ENCODE assay signal across 14 mouse cellular contexts in the genomic region with DNA sequence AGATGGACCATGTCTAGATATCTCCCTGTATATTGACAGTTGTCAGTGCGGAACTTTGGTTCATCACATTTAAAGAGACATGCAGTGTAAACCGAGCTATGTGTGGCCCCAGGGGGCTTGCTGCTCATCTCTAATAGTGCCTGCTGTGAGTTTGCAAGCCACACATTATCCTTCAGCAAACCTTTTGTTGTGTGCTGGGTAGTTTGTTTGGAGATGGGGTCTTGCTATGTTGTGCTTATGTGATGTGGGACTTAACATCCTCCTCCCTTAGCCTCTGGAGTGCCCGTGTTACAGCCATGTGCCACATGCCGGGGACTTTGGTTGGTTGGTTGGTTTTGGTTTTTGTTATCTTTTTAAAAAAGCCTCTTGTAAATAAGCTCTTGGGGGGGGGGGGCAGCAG. TPM values are rescaled to one million over a fixed set of nuclear protein-coding genes. Genes with fewer than 3 reads are reported as not detected.
A peak's percentile ranks its signal among the peaks of the same experiment; 100 is the strongest.
DNase-seq lines count a peak whose midpoint lies in the region; ATAC-seq and TF ChIP-seq lines count a peak whose summit lies in the region.
"Had no signal": no experiment of that assay in that cellular context is flagged by ENCODE, and none has a peak within 500 bp of the region (broad histone marks: within the 10 kb centered on the region; RNA-seq: fewer than 3 reads in every experiment).

No protein-coding gene starts in this region.

- H3K27ac ChIP-seq in heart, embryonic 14.5 days (replicated peaks in 1 of 2; ENCODE audit: control insufficient read depth in 1 of 2, insufficient read depth in 1 of 2, low read depth in 2 of 2, low read length in 2 of 2), result peak overlapping the region in 1 of 2 experiments; percentile 32; a peak in 1 of 4 replicates
- H3K27ac ChIP-seq in heart, adult 2 months, result no peak overlapping the region; the same call in 1 of the 2 replicates
- peak overlapping the region; percentile 61 for H3K27ac ChIP-seq in bone marrow macrophage, adult 2 months (ENCODE audit: insufficient read depth, low read depth, low read length)
- peak overlapping the region; percentile 73 for H3K27ac ChIP-seq in macrophage
- H3K27ac ChIP-seq: hindbrain, embryonic 15.5 days; left cerebral cortex, adult 2 months; limb, embryonic 13.5 days had no signal

- no peak overlapping the region for H3K4me3 ChIP-seq in heart, embryonic 14.5 days (ENCODE audit: control insufficient read depth in 1 of 2, insufficient read depth in 1 of 2, low read depth in 1 of 2, low read length in 2 of 2)
- no peak overlapping the region for H3K4me3 ChIP-seq in heart, adult 2 months
- peak overlapping the region; percentile 78 for H3K4me3 ChIP-seq in megakaryocyte, embryonic 14.5 days (replicated peaks)
- H3K4me3 ChIP-seq in bone marrow macrophage, adult 2 months (ENCODE audit: insufficient read depth, low read length), result peak overlapping the region; percentile 35
- no peak overlapping the region for H3K4me3 ChIP-seq in macrophage (ENCODE audit: inconsistent target)
- H3K4me3 ChIP-seq: hindbrain, embryonic 15.5 days; left cerebral cortex, adult 2 months; limb, embryonic 13.5 days had no signal

- no peaks in the 10 kb centered on the region for H3K9me3 ChIP-seq in heart, embryonic 14.5 days (ENCODE audit: control insufficient read depth, low read length)
- H3K9me3 ChIP-seq in megakaryocyte, embryonic 14.5 days, result no peaks in the 10 kb centered on the region
- H3K9me3 ChIP-seq: hindbrain, embryonic 15.5 days; limb, embryonic 13.5 days had no signal

- ATAC-seq in heart, embryonic 14.5 days (ENCODE audit: insufficient number of reproducible peaks, insufficient read depth, low FRiP score, low read depth), result no peak
- ATAC-seq in megakaryocyte, adult 5-6 weeks (ENCODE audit: poor library complexity, severe bottlenecking), result no peak

- no peaks in the 10 kb centered on the region for H3K27me3 ChIP-seq in heart, embryonic 14.5 days (ENCODE audit: control insufficient read depth, insufficient read depth, low read length)
- no peaks in the 10 kb centered on the region for H3K27me3 ChIP-seq in heart, adult 2 months (ENCODE audit: control insufficient read depth, insufficient read depth, low read length)
- no peaks in the 10 kb centered on the region for H3K27me3 ChIP-seq in megakaryocyte, embryonic 14.5 days (replicated peaks)
- H3K27me3 ChIP-seq: hindbrain, embryonic 15.5 days; limb, embryonic 13.5 days had no signal

- no peak for DNase-seq in heart, adult 2 months
- no peak for DNase-seq in cerebellum, adult 9-11 months
- DNase-seq in adrenal gland, adult (ENCODE audit: inconsistent age in 2 of 2, low spot score in 1 of 2), result no peak
- DNase-seq: cerebellum, adult 2 months; embryo, embryonic 11 days; thymus, postnatal 14 days had no signal

- WGBS in heart, embryonic 14.5 days, result 54% methylated on average over 4 of the region's 4 CpGs
- 67% methylated on average over 4 of the region's 4 CpGs for WGBS in heart, adult 2 months
- 66% methylated on average over 4 of the region's 4 CpGs for WGBS in macrophage (ENCODE audit: missing documents)

- TF ChIP-seq EP300 in heart, adult 2 months (IDR thresholded peaks at IDR 0.05; ENCODE audit: insufficient read depth, low read depth, low read length), result no peak

- no peak for TF ChIP-seq CTCF in heart, adult 2 months (IDR thresholded peaks at IDR 0.05)
- TF ChIP-seq CTCF in bone marrow macrophage, adult 2 months (IDR thresholded peaks at IDR 0.05; ENCODE audit: low read depth, low read length), result no peak

- peaks cover 8% of the 10 kb centered on the region for H3K36me3 ChIP-seq in heart, embryonic 14.5 days (ENCODE audit: control insufficient read depth, insufficient read depth, low read length)
- no peaks in the 10 kb centered on the region for H3K36me3 ChIP-seq in heart, adult 2 months (ENCODE audit: control insufficient read depth, insufficient read depth, low read length)
- peaks cover 18% of the 10 kb centered on the region for H3K36me3 ChIP-seq in megakaryocyte, embryonic 14.5 days (replicated peaks; ENCODE audit: low read length)
- H3K36me3 ChIP-seq in macrophage (ENCODE audit: inconsistent target), result no peaks in the 10 kb centered on the region

- peaks cover 16 to 42% of the 10 kb centered on the region in 2 experiments for H3K4me1 ChIP-seq in heart, embryonic 14.5 days (ENCODE audit: control insufficient read depth in 2 of 2, insufficient read depth in 2 of 2, low read length in 2 of 2)
- peaks cover 15% of the 10 kb centered on the region for H3K4me1 ChIP-seq in heart, adult 2 months (ENCODE audit: control insufficient read depth, insufficient read depth, low read length)
- H3K4me1 ChIP-seq in megakaryocyte, embryonic 14.5 days, result peaks cover 67% of the 10 kb centered on the region
- peaks cover 42% of the 10 kb centered on the region for H3K4me1 ChIP-seq in bone marrow macrophage, adult 2 months (ENCODE audit: control insufficient read depth, insufficient read depth, low read length)

- no peaks in the 10 kb centered on the region; the same call in 1 of the 2 replicates for H3K79me2 ChIP-seq in heart, adult 2 months (replicated peaks; ENCODE audit: control insufficient read depth, insufficient read depth, low read length)
- H3K79me2 ChIP-seq in macrophage (ENCODE audit: inconsistent target), result peaks cover 90% of the 10 kb centered on the region

- H3K4me2 ChIP-seq in heart, embryonic 14.5 days (ENCODE audit: low read length), result peak overlapping the region; percentile 48
- H3K4me2 ChIP-seq: hindbrain, embryonic 15.5 days had no signal

- no peak for TF ChIP-seq POLR2A in heart, adult 2 months (IDR thresholded peaks at IDR 0.05; ENCODE audit: insufficient read depth, low read depth, low read length)
- TF ChIP-seq POLR2A in bone marrow macrophage, adult 2 months (IDR thresholded peaks at IDR 0.05; ENCODE audit: borderline replicate concordance, low read depth, low read length), result no peak

- H3K9ac ChIP-seq in heart, embryonic 14.5 days (ENCODE audit: low read length), result no peak overlapping the region
- no peak overlapping the region for H3K9ac ChIP-seq in heart, adult 2 months (ENCODE audit: low read depth, low read length)
- H3K9ac ChIP-seq: hindbrain, embryonic 15.5 days; limb, embryonic 13.5 days had no signal

- intact Hi-C loops in heart, adult 2 months (cut with DNase I), result no loop called here

RNA-seq across cellular contexts. Expression of a gene that starts 56.3 kb away (rescaled TPM):
- 6.8 and 8.4 TPM in 2 replicates for polyA plus RNA-seq in heart, embryonic 14.5 days (2014; fragmentation: Nextera tagmentation; extraction: Ambion mirVana)
- 10 to 100 TPM in 1 of 2 experiments, 1 to 10 TPM in 1; 8.3 to 11.6 TPM for total RNA-seq in heart, adult 2 months (2021)
- 8.9 and 11.8 TPM in 2 replicates for polyA plus RNA-seq in heart, adult 2 months (2012; rRNA removed)
- polyA plus RNA-seq in megakaryocyte, embryonic 14.5 days (2012; ENCODE audit: insufficient read depth, low replicate concordance), result 18.1 and 29.8 TPM in 2 replicates
- total RNA-seq in megakaryocyte, adult 5-6 weeks (2015), result 18.4 and 25.5 TPM in 2 replicates
- total RNA-seq in megakaryocyte, adult 5-6 weeks (2017), result 27.2 and 39.1 TPM in 2 replicates
- polyA plus RNA-seq in bone marrow macrophage, adult 2 months (2012; ENCODE audit: insufficient read depth, insufficient read length, missing spikeins), result 68.8 and 79.4 TPM in 2 replicates
- total RNA-seq in macrophage (2018; cell fraction: chromatin; rRNA removed), result 100 to 1,000 TPM in 15 of 26 experiments, 10 to 100 TPM in 11; 24.2 to 307 (median 158) TPM
- 100 to 1,000 TPM in 14 of 26 experiments, 10 to 100 TPM in 12; 44.9 to 359 (median 167) TPM for total RNA-seq in macrophage (2018; cell fraction: cytosol; rRNA removed)
- 100 to 1,000 TPM in 15 of 26 experiments, 10 to 100 TPM in 11; 46.2 to 401 (median 219) TPM for total RNA-seq in macrophage (2018; cell fraction: nucleus; rRNA removed)
- polyA plus RNA-seq in macrophage (2018), result 53.9 to 142 TPM (median 55.8 TPM) in 3 replicates

RNA-seq across cellular contexts. Expression of a gene that starts 59.2 kb away (rescaled TPM):
- polyA plus RNA-seq in heart, embryonic 14.5 days (2014; fragmentation: Nextera tagmentation; extraction: Ambion mirVana), result 3.7 and 4.2 TPM in 2 replicates
- 10 to 100 TPM; 22.1 to 25.7 TPM for total RNA-seq in heart, adult 2 months (2021)
- 4.7 and 9.3 TPM in 2 replicates for polyA plus RNA-seq in heart, adult 2 months (2012; rRNA removed)
- polyA plus RNA-seq in megakaryocyte, embryonic 14.5 days (2012; ENCODE audit: insufficient read depth, low replicate concordance), result 5.0 and 5.8 TPM in 2 replicates
- total RNA-seq in megakaryocyte, adult 5-6 weeks (2015), result 3.5 and 4.2 TPM in 2 replicates
- 8.0 and 8.1 TPM in 2 replicates for total RNA-seq in megakaryocyte, adult 5-6 weeks (2017)
- polyA plus RNA-seq in bone marrow macrophage, adult 2 months (2012; ENCODE audit: insufficient read depth, insufficient read length, missing spikeins), result 13.4 and 16.3 TPM in 2 replicates
- 100 to 1,000 TPM in 5 of 26 experiments, 10 to 100 TPM in 21; 30.1 to 173 (median 71.8) TPM for total RNA-seq in macrophage (2018; cell fraction: chromatin; rRNA removed)
- total RNA-seq in macrophage (2018; cell fraction: cytosol; rRNA removed), result 10 to 100 TPM; 13.9 to 57.3 (median 23.5) TPM
- 100 to 1,000 TPM in 2 of 26 experiments, 10 to 100 TPM in 24; 25.2 to 194 (median 52.4) TPM for total RNA-seq in macrophage (2018; cell fraction: nucleus; rRNA removed)
- 11.1 to 17.5 TPM (median 16.3 TPM) in 3 replicates for polyA plus RNA-seq in macrophage (2018)

Comparison
In these comparisons a context has a peak if more than half of its experiments do, and no peak if none do; other contexts are left out.
1. H3K4me3 ChIP-seq: peak in megakaryocyte, embryonic 14.5 days (single experiment) and bone marrow macrophage, adult 2 months (single experiment); none in heart, embryonic 14.5 days (0 of 2), heart, adult 2 months (single experiment) and macrophage (single experiment).